Mouse (Mus musculus): ENCODE results near the gene Olfr154. TPM values are rescaled to one million over a fixed set of nuclear protein-coding genes. Genes with fewer than 3 reads are reported as not detected.
"Not testable (repeated sequence)": the region's sequence is repeated elsewhere in the genome, so short reads cannot be mapped to it uniquely, and the experiment has no call there.

Gene Olfr154
- polyA plus RNA-seq (2021): not detected

GRCm38 (mm10) chr2:85664355-85664754, at the start of gene Olfr154:
Olfr154 (minus strand) TSS chr2:85664455.
- POLR2A ChIA-PET; H3K27me3 ChIP-seq; ATAC-seq; DNase-seq (ENCODE audit: low read depth, low spot score); CTCF ChIA-PET; in situ Hi-C loops (cut with MboI; ENCODE audit: low pct_unique_long_range_greater_than_20kb): not testable (repeated sequence)

- ChIA-PET POLR2A (no interaction called here), CTCF (no interaction called here)
- TF ChIP-seq CTCF (IDR thresholded peaks at IDR 0.05): no peak
- H3K27me3 ChIP-seq: no peaks in the 10 kb centered on the region
- in situ Hi-C loops (cut with MboI; ENCODE audit: low pct_unique_long_range_greater_than_20kb): no loop called here
- DNase-seq (ENCODE audit: low read depth, low spot score): no peak
- no peak for ATAC-seq
These were observed 46.9 kb upstream of the Olfr154 start for GRCm38 (mm10) chr2:85711159-85711558.

DNA sequence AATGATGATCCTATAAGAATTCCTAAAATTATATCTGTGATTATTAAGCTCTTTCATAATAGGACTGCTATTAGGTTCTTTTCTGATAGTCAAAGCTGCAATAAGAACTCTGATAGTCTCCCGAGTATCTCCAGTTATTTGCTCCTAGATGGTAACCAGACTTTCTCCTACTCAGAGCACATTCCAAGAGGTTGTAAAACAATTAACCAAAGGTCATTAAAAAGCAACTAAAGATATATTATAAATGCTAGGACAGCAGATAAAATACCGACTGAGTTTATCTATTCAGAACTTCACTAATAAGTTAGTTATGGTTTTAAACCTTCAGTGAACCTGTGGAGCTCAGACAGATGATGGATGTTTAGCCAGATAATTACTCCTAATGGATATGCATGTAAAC, 46.4 kb upstream of the Olfr154 start:
- DNase-seq (ENCODE audit: low read depth, low spot score); POLR2A ChIA-PET; in situ Hi-C loops (cut with MboI; ENCODE audit: low pct_unique_long_range_greater_than_20kb); ATAC-seq; H3K27me3 ChIP-seq; CTCF ChIA-PET: not testable (repeated sequence)

DNA sequence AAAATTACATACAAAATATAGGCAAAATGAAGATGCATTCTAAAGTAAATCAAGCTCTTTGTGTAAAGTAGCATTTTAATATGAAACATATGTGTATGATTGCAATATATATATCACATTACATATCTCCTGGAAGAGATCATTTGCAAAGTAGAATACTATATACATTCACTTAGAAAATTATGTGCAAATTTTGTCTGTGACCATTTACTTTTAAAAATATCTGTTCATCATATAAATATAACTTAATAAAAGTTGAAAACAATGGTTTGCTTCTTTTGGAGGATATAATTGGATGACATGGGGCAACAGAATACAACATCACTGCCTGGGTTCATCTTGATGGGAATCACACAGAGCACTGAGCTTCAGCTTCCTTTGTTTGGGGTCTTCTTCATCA, 24.9 kb upstream of the Olfr154 start, which contains the start of gene Olfr1008:
Olfr1008 (plus strand) TSS at position 301 of the 400 bp plus-strand sequence.
- no peak for TF ChIP-seq CTCF (IDR thresholded peaks at IDR 0.05)
- in situ Hi-C loops (cut with MboI; ENCODE audit: low pct_unique_long_range_greater_than_20kb): no loop called here
- DNase-seq (ENCODE audit: low read depth, low spot score) (no peak), ATAC-seq (no peak)
- CTCF ChIA-PET: no interaction called here
- no peaks in the 10 kb centered on the region for H3K27me3 ChIP-seq
- POLR2A ChIA-PET: no interaction called here

GRCm38 (mm10) chr2:85678667-85679066, 14.4 kb upstream of the Olfr154 start, which contains the start of gene Olfr1006:
Olfr1006 (minus strand) TSS chr2:85678767.
- in situ Hi-C loops (cut with MboI; ENCODE audit: low pct_unique_long_range_greater_than_20kb): no loop called here
- H3K27me3 ChIP-seq: no peaks in the 10 kb centered on the region
- ATAC-seq (no peak), DNase-seq (ENCODE audit: low read depth, low spot score) (no peak)
- no peak for TF ChIP-seq CTCF (IDR thresholded peaks at IDR 0.05)
- ChIA-PET CTCF (no interaction called here), POLR2A (no interaction called here)

DNA sequence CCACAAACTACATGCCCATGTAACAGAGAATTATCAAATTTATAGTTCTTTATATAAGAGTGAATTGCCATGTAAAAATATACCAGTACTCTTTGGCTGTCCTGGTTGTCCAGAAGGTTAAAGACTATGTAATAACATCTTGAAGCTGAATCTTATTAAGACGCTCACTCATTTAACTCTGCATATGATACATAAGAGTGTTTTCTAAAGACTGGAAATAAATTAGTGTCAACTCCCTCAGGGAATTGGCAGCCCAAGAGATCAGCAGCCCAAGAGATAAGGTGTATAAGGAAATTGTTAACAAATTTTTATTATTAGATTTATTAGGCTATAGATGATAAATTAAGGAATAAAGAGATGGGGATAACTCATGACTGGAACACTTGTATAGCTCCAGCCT, 13.7 kb downstream of the Olfr154 start, which contains the start of gene Olfr1002:
Olfr1002 (minus strand) TSS at position 101 of the 400 bp plus-strand sequence.
- ChIA-PET CTCF (no interaction called here), POLR2A (no interaction called here)
- no peaks in the 10 kb centered on the region for H3K27me3 ChIP-seq
- ATAC-seq: no peak
- TF ChIP-seq CTCF (IDR thresholded peaks at IDR 0.05): no peak
- in situ Hi-C loops (cut with MboI; ENCODE audit: low pct_unique_long_range_greater_than_20kb): no loop called here
- no peak for DNase-seq (ENCODE audit: low read depth, low spot score)

Other genes starting within 250 kb of the Olfr154 start
- not detected for gene Olfr993, start 249.6 kb downstream of the Olfr154 start, polyA plus RNA-seq (2021)
- gene Olfr994, start 228.0 kb downstream of the Olfr154 start, polyA plus RNA-seq (2021): not detected
- not detected for gene Olfr995, start 220.8 kb downstream of the Olfr154 start, polyA plus RNA-seq (2021)
- not detected for gene 4833423E24Rik, start 145.4 kb downstream of the Olfr154 start, polyA plus RNA-seq (2021)
- gene Olfr996, start 85.2 kb downstream of the Olfr154 start, polyA plus RNA-seq (2021): not detected
- not detected for gene Olfr998, start 75.5 kb downstream of the Olfr154 start, polyA plus RNA-seq (2021)
- gene Olfr1000, start 52.6 kb downstream of the Olfr154 start, polyA plus RNA-seq (2021): not detected
- gene Olfr1002, start 13.8 kb downstream of the Olfr154 start, polyA plus RNA-seq (2021): not detected
- not detected for gene Olfr1006, start 14.3 kb upstream of the Olfr154 start, polyA plus RNA-seq (2021)
- not detected for gene Olfr1008, start 25.0 kb upstream of the Olfr154 start, polyA plus RNA-seq (2021)
- not detected for gene Olfr1009, start 51.0 kb upstream of the Olfr154 start, polyA plus RNA-seq (2021)
- gene Olfr1012, start 98.3 kb upstream of the Olfr154 start, polyA plus RNA-seq (2021): not detected
- gene Olfr1013, start 102.6 kb upstream of the Olfr154 start, polyA plus RNA-seq (2021): not detected
- not detected for gene Olfr1014, start 108.3 kb upstream of the Olfr154 start, polyA plus RNA-seq (2021)
- gene Olfr1015, start 117.6 kb upstream of the Olfr154 start, polyA plus RNA-seq (2021): not detected
- gene Olfr1016, start 138.1 kb upstream of the Olfr154 start, polyA plus RNA-seq (2021): not detected
- not detected for gene Olfr1018, start 154.0 kb upstream of the Olfr154 start, polyA plus RNA-seq (2021)
- gene Olfr1019, start 181.0 kb upstream of the Olfr154 start, polyA plus RNA-seq (2021): not detected
- not detected for gene Olfr1020, start 182.6 kb upstream of the Olfr154 start, polyA plus RNA-seq (2021)
- gene Olfr1022, start 204.1 kb upstream of the Olfr154 start, polyA plus RNA-seq (2021): not detected
- gene Olfr1023, start 221.2 kb upstream of the Olfr154 start, polyA plus RNA-seq (2021): not detected
- not detected for gene Olfr1024, start 240.6 kb upstream of the Olfr154 start, polyA plus RNA-seq (2021)